Mouse (Mus musculus) B cell, adult 62 days (primary cell): ENCODE data around the gene Arntl. TPM values are rescaled to one million over a fixed set of nuclear protein-coding genes. Genes with fewer than 3 reads are reported as not detected.

Experiments
- total RNA-seq: library from RNA; stranded (reverse); gene quantifications from 4 replicates; pipeline ENCODE4 v1.2.4, GENCODE M21; 2023

Arntl gene
- 28.6 to 33.0 TPM (median 31.3 TPM) in 4 replicates for total RNA-seq

DNA sequence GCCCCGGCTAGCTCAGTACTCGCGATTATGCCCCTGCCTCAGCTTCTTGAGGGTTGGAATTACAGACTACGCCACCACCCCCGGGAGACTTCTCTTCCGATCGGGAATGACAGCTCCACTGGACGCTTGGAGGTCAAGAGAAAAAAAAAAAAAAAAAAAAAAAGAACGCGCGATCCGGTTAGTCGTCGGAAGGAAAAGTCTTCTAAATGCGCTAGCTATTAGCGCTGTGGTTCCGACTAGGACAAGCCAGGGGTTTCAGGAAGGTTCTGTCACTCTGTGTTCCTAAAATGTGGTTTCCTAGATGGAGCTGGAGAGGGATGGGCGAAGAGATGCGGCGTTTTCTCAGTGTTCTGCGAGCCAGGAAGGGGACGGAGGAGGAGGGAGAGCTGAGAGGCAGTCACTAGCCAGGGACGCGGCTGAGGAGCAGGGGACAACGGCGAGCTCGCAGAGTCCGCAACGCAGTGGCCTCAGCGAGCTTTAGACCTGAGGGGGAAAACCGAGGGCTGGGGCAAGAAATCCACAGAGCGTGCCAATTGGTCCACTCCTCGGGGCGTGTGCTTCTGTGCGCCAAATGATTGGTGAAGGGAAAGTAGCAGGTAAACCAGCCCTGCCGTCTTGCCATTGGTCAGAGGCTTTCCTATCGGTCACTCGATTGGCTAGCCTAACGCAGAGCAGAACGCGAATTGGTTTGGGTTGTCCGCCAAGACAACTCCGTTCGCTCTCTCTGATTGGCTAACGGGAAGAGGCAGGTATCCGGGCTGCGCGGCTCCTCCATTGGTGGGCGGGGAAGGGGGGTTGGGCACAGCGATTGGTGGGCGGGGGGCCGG, at the start of gene Arntl:
Gene Arntl (plus strand): TSS at position 822 of the 827 bp plus-strand sequence.

Other genes with a start within 250 kb of the Arntl start
- 17.9 to 23.1 TPM (median 20.2 TPM) in 4 replicates for gene Btbd10, start 161.9 kb downstream of the Arntl start, total RNA-seq
- gene Pth, start 181.1 kb downstream of the Arntl start, total RNA-seq, result not detected in 4 replicates